Mouse (Mus musculus): ENCODE measurements around the gene Gm8909.
"Not testable (repeated sequence)": the region's sequence is repeated elsewhere in the genome, so short reads cannot be mapped to it uniquely, and the experiment has no call there.

Gm8909 gene

DNA sequence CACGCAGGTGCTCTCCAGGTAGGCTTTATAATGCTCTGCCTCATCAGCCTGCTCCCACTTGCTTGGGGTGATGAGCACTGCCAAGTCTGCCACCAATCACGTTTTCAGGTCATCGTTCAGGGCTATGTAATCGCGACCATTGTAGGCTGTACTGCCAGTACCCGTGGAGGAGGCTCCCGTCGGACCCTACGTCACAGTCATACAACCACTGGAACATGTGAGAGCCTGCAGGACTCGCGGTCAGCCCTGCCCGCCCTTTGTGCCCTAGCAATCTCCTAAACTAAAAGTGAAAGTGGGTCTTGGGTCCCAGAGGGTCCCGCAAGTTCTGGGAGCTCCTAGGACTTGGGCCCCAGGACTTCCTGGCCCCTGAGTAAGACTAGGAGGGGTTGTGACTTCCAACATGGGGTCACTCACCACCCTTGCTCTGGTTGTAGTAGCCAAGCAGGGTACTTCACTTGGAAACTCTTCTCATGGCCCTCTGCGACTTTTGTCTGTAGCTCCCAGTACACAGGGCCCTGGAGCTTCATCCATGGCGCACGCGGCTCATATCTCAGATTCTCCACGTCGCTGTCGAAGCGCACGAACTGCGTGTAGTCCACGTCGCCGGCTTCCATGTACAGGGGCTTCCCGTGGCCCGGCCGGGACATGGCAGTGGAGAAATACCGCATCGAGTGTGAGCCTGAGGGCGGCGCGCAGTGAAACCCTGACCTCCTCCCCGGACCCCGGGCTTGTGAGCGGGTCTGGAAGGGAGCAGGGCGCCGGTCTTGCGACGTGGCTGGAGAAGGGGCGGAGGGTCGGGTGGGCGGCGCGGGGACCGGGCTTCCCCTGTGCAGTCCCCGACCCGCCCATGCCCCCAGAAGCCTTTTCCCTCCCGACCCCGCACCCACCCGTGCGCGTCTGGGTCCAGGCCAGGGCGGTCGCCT, 6.9 kb downstream of the Gm8909 start:
- no peak for DNase-seq (ENCODE audit: low spot score in 2 of 2)

DNA sequence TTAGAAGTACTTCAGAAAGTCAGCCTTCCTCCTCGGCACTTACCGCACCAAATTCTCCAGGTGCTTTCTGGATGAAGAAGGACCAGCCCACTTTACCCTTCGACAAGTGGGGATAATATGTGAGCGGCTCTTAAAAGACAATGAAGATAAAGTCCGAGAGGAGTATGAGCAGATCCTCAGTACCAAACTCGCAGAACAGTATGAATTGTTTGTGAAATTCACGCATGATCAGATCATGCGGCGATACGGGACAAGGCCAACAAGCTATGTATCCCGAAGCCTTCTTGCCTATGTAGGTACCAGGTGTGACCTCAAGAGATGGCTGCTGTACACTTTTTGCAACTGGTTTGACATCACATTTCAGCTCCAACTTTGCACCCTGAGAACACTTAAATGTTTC, 10.1 kb downstream of the Gm8909 start:
- DNase-seq (ENCODE audit: low spot score in 2 of 2): not testable (repeated sequence)

DNA sequence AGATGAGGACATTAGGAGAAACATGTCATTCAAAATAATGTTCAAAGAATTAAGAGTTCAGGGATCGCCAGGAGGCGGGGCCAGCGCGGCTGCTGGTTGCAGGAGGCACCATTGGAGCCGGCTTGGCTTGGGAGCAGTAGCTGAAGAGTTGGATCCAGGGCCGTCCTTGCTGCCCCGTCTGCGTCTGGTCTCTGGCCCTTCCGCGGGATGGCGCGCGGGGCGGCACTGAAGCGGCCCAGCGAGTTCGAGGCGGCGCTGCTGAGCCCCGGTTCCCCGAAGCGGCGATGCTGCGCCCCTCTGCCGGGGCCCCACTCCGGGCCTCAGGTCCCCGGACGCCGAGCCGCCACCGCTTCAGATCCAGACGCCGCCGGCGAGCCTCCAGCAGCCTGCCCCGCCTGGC, 10.6 kb downstream of the Gm8909 start:
- DNase-seq (ENCODE audit: low spot score in 2 of 2): not testable (repeated sequence)

DNA sequence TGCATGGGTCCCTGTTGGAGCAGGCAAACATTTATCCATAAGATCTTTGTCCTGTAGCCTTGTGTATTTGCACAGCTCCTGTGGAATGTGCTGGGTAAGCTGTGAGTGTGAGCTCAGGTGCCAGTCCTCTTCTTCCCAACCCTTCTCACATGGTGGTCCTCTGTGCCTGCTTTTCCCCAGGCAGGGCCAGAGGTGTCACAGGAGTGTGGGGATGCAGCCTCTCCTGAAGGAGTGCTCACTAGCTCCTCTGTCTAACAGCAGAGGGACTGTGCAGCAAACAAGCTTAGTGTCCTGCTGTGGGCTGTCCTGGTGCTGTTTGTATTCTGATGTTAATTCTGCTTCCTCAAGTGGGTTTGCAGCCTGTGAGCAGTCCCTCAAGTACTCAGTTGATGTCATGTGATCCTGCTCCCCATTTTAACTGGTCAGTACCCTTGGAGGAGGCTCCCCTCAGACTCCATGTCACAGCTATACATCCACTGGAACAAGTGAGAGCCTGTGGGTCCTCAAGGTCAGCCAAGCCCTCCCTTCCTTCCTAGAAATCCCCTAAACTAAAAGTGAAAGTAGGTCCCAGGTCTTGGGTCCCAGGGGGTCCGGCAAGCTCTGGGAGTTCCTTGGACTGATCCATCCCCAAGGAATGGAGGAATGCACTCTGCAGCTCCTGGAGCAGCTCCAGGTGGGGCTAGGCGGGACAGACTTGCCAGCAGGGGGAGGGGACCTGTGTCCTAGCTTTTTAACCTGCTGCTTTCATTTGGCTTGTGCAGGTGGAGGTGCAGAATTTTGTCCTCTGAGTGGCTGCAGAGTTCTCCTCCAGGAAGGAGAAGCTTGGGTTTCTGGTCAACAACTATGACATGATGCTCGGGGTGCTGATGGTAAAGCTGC, 13.8 kb downstream of the Gm8909 start:
- DNase-seq (ENCODE audit: low spot score in 2 of 2): no peak

GRCm38 (mm10) chr17:36151200-36151599, 17.1 kb downstream of the Gm8909 start:
- not testable (repeated sequence) for DNase-seq (ENCODE audit: low spot score in 2 of 2)

- not testable (repeated sequence) for DNase-seq (ENCODE audit: low spot score in 2 of 2)
Measured at GRCm38 (mm10) chr17:36148468-36148867, 19.9 kb downstream of the Gm8909 start.

GRCm38 (mm10) chr17:36146937-36147336, 21.4 kb downstream of the Gm8909 start:
- DNase-seq (ENCODE audit: low spot score in 2 of 2): not testable (repeated sequence)

- not testable (repeated sequence) for DNase-seq (ENCODE audit: low spot score in 2 of 2)
Measured at GRCm38 (mm10) chr17:36145861-36146156, 22.5 kb downstream of the Gm8909 start.

- no peak for DNase-seq (ENCODE audit: low spot score in 2 of 2)
Measured at GRCm38 (mm10) chr17:36145111-36145860, 23.1 kb downstream of the Gm8909 start.

DNA sequence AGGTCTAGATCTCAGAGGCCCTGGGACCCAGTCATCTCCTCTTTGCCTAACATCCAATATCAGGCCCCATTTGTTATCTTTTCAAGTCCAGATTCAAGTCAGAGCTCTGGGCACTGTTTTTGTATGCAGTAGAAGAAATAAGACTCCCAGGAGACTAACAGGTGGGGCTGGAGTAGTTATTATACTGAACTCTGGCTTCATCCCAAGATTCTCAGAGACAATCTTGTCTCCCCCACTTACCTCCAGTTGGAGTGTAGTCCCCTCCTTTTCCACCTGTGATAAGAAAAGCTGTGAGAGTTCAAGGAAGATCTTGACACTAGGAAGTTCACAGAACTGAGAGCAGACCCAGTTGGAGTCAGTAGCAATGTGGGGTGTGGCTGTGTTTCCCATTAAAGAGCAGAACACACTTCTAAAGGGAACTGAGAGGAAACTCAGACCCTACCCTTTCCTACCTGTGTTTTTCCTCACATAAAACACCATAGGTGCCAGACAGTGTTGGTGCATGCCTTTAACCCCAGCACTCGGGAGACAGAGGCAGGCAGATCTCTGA, 32.0 kb downstream of the Gm8909 start:
- DNase-seq (ENCODE audit: low spot score in 2 of 2): not testable (repeated sequence)

GRCm38 (mm10) chr17:36135421-36136231, 32.7 kb downstream of the Gm8909 start:
- DNase-seq (ENCODE audit: low spot score in 2 of 2): not testable (repeated sequence)

GRCm38 (mm10) chr17:36131516-36132265, 36.6 kb downstream of the Gm8909 start:
- DNase-seq (ENCODE audit: low spot score in 2 of 2): no peak

DNA sequence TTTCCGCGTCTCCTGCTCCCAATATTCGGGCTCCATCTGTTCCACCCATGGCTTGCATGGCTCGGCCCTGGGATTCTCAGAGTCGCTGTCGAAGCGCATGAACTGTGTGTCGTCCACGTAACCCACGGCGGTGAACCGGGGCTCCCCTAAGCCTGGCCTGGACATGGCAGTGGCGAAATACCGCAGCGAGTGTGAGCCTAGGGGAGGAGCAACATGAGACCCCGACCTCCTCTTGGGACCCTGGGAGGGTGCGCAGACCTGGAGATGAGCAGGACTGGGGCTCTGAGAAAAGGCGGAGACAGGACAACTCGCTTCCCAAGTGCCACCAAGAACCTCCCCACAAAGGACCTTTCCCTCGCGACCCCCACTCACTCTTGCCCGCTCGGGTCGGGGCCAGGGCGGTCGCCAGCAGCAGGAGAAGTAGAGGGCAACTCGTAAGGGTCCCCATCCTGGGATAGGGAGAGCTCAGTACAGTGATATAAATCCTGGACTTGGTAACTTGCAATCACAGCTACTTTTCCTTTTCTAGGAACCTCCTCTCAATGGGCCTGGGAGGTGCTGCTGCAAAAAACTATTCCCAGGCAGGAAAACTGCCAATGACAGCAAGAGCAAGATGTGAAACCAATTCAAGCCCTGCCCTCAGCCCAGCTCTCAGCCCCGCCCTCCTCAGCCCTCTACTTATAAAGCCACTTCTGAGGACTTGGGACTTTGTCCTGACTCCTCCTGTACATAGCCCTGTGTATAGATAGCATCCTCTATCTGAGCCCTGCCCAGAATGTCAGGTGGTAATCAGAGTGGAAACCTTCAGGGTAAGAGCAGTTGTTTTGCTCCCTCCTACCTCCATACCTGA, 39.1 kb downstream of the Gm8909 start, which contains the start of gene Gm7030:
TSS of gene Gm7030 (minus strand) at position 458 of the 850 bp plus-strand sequence.
- DNase-seq (ENCODE audit: low spot score in 2 of 2): not testable (repeated sequence)

- not testable (repeated sequence) for DNase-seq (ENCODE audit: low spot score in 2 of 2)
Measured at GRCm38 (mm10) chr17:36128525-36128924, 39.8 kb downstream of the Gm8909 start.

- DNase-seq (ENCODE audit: low spot score in 2 of 2): not testable (repeated sequence)
Measured at GRCm38 (mm10) chr17:36124111-36124510, 44.2 kb downstream of the Gm8909 start.

GRCm38 (mm10) chr17:36121352-36122020, 46.9 kb downstream of the Gm8909 start, which contains the start of gene Gm19684:
TSS of gene Gm19684 (plus strand) at chr17:36121678.
- DNase-seq (ENCODE audit: low spot score in 2 of 2): not testable (repeated sequence)

DNA sequence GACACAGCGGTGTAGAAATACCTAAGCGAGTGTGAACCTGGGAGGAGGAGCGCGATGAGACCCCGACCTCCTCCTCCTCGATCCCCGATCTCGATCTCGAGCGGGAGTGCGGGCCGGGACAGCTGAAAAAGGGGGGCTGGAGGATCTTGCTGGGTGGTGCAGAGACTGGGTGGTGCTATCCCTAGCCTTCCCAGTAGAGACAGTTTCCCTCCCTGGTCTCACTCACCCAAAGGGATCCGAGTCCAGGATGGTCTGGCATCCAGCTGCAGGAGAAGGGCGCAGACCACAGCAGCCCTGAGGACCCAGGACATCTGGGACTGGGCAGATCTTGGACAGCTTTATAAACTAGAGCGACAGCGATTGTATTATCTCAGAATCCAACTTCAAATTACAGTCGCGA, 47.5 kb downstream of the Gm8909 start:
- DNase-seq (ENCODE audit: low spot score in 2 of 2): not testable (repeated sequence)

DNA sequence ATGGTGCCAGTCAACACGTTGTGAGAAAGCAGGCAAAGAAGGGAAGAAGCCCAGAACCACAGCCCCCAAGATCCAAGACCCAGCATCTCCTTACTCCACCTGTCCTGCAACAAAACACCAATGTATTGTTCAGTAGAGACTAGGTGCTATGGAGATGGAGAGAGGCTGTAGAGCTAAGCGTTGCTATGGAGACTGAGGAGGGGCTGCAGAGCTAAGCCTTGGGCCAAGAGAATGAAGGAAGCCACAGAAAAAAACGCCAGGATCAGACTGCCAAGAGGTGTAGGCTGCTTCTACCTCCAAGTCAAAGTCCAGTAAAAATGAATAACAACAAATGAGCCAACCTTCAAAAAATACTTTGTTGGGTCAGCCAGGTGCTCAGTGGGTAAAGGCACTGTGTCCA, 51.8 kb downstream of the Gm8909 start:
- not testable (repeated sequence) for DNase-seq (ENCODE audit: low spot score in 2 of 2)
